Mouse (Mus musculus) lung, postnatal 14 days (tissue): ENCODE measurements at regions not wholly inside any gene's neighbourhood (a gene's known extent, or its start where the extent isn't known, plus 50 kb on each side); places are given as distances from the start of the nearest gene placed in this dataset.

Experiments
- DNase-seq: peaks from one replicate; pipeline ENCODE4 v3.0.0; 2021

DNA sequence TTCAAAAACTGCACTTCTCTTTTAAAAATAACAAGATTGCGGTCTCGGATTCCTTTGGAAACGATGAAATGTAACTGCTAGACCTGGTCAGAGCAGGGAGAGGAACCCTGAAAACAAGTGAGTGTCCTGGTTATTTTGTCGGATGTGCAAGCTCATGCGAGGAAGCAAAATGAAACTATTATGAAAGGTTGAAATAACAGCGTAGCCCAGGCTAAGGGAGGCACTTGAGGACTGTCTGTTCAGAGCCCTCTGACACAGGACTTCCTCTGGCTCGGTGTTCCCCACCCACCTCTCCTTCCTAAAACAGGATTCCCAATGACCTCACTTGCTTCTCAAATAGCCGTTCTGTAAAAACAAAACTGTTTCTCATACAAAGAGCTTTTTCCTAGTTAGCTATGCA lies 51.3 kb upstream of the S1pr1 start:
- peak; percentile 57 for DNase-seq

- DNase-seq: no peak
These were observed 53.4 kb upstream of the S1pr1 start for GRCm38 (mm10) chr3:115768290-115768689.

DNA sequence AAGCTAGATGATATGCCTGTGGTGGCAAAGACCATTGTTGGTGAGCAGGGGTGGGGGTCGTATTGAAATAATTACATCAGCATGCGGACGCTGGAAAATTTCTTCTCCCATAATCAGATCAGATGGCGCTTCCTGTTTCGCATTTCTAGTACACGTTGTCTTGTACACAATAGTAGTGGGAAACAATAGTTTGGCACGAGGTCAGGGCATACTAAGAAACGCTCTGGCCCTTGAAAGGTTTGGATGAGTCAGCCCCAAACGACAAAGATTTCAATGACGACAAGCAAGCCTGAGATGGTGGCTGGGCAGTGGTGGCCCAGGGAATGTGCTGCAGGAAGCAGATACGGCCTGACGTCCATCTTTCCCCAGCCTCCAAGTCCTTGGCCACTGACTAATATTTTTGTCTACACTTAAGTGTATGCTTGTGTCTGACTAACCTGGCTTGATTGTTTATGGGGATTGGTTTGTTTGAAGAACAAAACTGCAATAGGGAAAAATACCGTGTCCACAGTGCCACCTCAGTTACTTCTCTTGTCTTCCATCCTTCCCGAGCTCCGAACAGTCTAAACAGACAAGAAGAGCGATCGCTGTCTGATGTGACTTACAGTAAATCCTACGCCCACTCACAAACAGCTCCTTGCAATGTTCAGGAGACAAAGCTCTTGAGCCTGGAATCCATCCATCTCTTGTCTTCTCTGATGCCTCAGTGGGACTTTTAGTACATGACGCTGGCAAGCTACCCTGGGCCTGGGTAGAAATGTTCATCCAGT lies 54.1 kb upstream of the S1pr1 start:
- DNase-seq: peak; percentile 74

GRCm38 (mm10) chr3:115772676-115773075 lies 57.8 kb upstream of the S1pr1 start:
- no peak for DNase-seq

GRCm38 (mm10) chr3:115774321-115774720 lies 59.4 kb upstream of the S1pr1 start:
- no peak for DNase-seq

- DNase-seq: no peak
These were observed 59.9 kb upstream of the S1pr1 start for GRCm38 (mm10) chr3:115774723-115775122.

DNA sequence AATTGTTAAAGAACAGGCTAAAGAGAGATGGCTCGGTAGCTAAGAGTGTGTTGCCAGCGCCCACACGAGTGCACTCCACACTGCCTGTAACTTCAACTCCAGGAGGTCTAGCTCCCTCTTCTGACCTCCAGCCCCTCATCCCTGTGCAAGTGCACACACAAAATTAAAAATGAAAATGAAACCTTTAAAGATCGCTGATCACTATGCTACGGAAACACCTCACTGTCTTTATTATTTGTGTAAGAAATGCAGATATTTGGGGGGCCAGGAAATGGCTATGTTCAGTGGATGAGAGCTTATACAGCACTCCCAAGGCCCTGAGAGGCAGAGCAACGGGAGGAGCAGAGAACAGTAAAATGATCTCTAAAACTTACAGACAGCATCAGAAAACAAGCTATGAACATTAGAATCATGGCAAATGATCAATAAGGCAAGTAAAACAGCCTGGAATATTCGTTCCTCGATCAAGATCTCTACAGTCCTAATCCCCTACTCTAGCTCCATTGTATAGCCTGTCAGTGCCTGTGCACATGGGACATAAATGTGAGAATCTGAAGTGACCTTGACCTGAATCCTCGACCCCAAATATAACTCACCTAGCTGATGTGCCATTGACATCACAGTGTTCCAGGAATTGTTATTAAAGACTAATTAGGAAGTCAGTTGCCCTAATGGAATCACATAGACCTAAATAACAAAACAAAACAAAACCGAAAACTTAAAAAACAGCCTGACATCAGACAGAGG lies 64.4 kb upstream of the S1pr1 start:
- DNase-seq: no peak

DNA sequence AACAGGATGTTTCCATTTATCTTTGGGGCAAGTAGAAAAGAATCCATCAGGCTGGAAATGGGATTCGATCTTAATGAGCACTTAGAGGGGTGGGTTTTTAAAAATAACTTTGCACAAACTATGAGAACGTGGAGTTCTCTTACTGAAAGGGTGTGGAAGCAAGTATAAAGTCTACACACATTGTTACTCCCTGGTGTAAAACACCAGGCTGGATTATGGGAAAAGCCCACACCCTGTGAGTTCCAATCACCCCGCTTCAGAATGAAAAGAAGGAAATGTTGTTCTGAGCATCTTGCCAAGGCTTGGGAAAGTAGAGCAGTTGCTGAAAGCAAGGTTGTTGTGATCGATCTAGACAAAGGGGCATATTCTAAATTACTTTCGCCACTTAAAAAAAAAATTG lies 65.0 kb upstream of the S1pr1 start:
- no peak for DNase-seq

- no peak for DNase-seq
These were observed 67.9 kb upstream of the S1pr1 start for GRCm38 (mm10) chr3:115782726-115783125.

DNA sequence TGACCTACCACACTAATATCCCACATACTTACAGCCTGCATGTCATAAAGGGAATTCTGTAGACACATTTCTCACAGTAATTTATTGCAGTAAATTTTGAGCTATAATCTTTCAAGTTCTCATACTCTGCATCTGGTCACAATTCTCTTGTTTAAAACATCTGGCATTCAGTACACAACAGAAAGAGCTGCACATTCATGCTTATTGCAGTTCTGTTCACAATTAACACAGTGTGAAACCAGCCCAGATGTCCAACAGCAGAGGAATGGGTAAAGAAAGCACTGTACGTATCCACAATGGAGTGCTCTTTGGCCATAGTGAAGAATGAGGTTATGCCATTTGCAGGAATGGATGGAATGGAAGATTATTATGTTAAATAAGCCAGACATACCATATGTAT lies 72.5 kb upstream of the S1pr1 start:
- no peak for DNase-seq

- no peak for DNase-seq
These were observed 73.7 kb upstream of the S1pr1 start for GRCm38 (mm10) chr3:115788525-115788924.

- no peak for DNase-seq
These were observed 74.2 kb upstream of the S1pr1 start for GRCm38 (mm10) chr3:115789063-115789462.

DNA sequence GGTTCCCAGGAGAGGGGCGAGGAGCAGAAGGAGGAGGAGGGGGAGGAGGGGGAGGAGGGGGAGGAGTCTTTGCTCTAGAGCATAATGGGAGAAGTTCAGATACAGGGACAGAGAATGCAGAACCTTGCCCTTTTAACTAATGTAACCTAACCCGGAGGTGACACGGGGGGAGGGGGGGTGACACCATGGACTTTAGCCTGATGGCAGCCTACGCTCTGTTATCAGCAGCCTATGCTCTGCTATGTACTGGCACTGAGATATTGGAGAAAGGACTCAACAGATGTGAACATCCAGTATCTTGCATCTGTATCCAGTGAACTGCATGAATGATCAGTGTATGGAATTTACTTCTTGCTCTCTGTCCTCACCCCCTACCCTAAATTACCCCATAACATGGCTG lies 77.7 kb upstream of the S1pr1 start:
- DNase-seq: no peak

GRCm38 (mm10) chr3:115793344-115794059 lies 78.6 kb upstream of the S1pr1 start:
- peak; percentile 61 for DNase-seq

GRCm38 (mm10) chr3:115799326-115799725 lies 84.5 kb upstream of the S1pr1 start:
- DNase-seq: no peak

GRCm38 (mm10) chr3:115799981-115800380 lies 85.1 kb upstream of the S1pr1 start:
- no peak for DNase-seq

GRCm38 (mm10) chr3:115800873-115801272 lies 86.0 kb upstream of the S1pr1 start:
- no peak for DNase-seq

- DNase-seq: no peak
These were observed 85.9 kb upstream of the Dph5 start for GRCm38 (mm10) chr3:115801581-115802200.

DNA sequence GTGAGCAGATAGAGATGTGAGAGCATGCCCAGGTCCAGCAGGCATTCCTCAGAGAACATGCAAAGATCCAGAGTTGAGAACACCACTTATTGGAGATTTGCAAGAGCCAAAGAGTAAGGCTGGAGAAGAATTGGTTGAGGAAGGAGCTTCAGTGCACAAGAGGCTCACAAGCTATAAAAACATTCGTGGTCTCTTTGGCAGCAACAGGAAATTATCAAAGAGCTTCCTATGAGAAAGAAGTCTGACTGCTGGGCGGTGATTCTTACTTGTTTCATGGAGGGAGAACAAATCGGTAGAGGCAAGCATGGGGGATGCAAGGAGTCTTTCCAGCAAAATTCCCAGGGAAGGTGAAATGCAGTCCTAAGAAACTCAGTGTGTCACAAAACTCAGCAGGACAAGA lies 83.0 kb upstream of the Dph5 start:
- DNase-seq: no peak

DNA sequence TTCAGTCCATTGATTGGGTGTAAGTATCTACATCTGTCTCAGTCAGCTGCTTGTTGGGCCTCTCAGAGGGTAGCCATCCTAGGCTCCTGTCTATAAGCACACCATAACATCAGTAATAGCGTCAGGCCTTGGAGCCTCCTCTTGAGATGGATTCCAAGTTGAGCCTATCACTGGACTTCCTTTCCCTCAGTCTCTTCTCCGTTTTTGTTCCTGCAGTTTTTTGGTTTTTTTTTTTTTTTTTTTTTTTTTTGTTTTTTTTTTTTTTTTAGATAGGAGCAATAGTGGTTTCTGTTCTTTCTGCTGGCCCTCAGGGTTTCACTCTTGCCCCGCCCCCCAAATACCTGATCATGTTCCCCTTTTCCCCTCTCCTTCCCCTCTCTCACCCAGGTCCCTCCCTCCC lies 80.6 kb upstream of the Dph5 start:
- no peak for DNase-seq

GRCm38 (mm10) chr3:115815168-115815567 lies 72.5 kb upstream of the Dph5 start:
- peak; percentile 39 for DNase-seq

DNA sequence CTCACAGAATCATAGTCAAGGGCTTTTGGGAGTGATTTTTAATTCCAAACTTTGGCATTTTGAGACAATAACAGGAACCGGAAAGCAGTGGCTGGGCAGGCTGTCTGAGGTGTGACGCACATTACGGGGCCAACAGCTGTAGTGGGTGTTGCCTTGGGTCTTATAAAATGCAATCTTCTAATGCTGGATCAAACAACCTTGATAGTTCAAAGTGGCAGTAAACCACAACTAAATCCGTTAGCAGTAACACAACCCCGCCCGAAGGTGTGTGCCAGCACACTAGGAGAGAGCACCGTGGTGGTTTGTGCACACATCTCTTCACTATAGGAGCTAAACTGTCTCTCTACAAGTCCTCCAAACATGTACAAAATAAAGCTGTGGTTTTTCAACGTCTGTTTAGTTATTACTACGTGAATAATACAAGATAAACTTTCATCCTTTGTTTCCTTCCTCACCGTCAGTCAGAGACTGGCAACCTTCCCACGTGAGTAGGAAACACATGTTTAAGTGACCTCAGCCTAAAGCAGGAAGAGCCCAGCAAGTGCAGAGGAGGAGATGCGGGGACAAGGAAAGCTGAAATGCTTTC lies 72.0 kb upstream of the Dph5 start:
- DNase-seq: peak; percentile 64
